Mouse (Mus musculus) G1E (cell line): Measurements from ENCODE around the gene Ndufc2.

Experiments
- CTCF ChIP-seq: IDR thresholded peaks from 2 replicates; pipeline ENCODE4 v1.5.1; 2012; ENCODE audit warnings: low read depth, low read length, inconsistent platforms, mixed read lengths
- GATA1 ChIP-seq: IDR thresholded peaks from 2 replicates; pipeline ENCODE4 v1.6.1; 2012; ENCODE audit warnings: borderline replicate concordance, low read length, inconsistent platforms, mixed read lengths
- TAL1 ChIP-seq: conservative IDR thresholded peaks from 2 replicates; pipeline ENCODE4 v1.6.1; 2012; ENCODE audit warnings: low read depth, low read length, inconsistent platforms, mixed read lengths

DNA sequence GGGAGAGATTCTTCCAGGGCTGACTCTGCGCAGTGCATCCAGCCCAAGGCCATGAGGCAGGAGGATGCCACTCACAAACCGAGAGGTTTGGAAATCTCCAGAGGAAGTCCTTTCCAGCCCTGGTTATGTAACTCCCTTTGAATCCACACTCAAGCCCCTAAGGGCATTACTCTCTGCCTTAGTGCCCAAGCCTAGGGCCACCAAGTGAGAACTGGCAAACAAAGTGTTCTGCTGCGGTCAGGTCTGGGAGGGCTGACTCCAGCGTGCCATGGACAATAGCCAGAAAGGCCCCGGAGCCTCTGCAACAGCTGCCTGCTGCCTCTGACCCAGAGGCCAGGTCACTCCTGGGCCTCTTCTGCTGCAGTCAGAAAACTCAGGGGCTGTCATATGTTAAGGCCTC is 18.9 kb downstream of the Ndufc2 start:
- no peak for TF ChIP-seq TAL1
- TF ChIP-seq CTCF, result no peak
- no peak for TF ChIP-seq GATA1
